Mouse (Mus musculus) G1E-ER4 (cell line): ENCODE measurements around the gene Abcg4. TPM values are rescaled to one million over a fixed set of nuclear protein-coding genes. Genes with fewer than 3 reads are reported as not detected.

Source experiments
- GATA1 ChIP-seq: IDR thresholded peaks from one replicate; pipeline ENCODE4 v1.8.0; 2012; ENCODE audit warnings: low read length, inconsistent platforms
- polyA plus RNA-seq: library from polyadenylated mRNA; stranded (reverse); fragments of >175 nt; gene quantifications from 2 replicates; pipeline ENCODE4 v1.2.3, GENCODE M21; 2012

Gene Abcg4
- polyA plus RNA-seq, 1 experiment, result 15.6 TPM

DNA sequence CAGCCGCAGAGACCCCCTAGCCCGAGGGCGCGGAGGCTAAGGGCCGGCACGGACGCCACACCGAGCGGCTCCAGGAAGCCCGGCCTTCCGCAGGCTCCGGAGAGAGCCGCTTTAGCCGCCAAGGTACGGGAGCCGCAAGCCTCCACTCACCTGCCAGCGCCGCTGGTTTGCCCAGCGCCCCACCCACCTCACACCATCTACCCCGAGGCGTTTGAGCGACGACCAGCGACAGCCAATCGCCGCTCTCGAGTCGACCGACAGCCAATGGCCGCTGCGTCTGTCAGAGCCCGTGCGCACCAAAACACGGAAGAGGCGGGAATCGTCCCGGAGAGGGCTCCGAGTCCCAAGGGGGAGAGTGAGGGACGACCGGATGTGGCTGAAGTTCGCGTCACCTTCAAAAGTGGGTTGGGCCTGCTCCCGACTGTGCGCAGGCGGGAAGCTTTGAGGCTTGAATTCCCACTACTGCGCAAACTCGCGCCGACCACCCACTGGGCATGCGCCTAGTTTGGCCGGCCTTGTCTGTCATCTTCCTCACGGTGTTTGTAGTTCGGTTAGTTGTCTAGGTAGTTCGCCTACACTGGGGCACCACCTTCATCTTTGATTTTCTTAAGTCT is 17.2 kb upstream of the Abcg4 start, which contains the start of gene Hinfp:
Hinfp (minus strand) TSS at position 206 of the 614 bp plus-strand sequence.
- TF ChIP-seq GATA1, result no peak

DNA sequence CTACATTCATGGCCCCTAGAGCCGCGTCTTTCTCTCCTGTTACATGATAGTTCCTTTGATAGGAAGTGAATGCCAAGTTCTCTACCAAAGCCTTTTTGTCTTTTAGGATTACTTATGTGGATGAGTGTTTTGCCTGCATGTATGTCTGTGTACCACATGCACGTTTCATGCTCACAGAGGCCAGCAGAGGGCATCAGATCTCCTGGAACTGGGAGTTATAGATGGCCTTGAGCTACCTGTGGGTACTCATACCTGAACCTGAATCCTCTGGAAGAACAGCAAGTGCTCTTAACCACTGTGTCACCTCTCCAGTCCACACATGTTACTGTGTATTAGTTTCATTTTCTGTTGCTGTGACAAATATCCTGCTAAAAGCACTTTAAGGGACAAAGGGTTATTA is 4.1 kb upstream of the Abcg4 start:
- TF ChIP-seq GATA1, result no peak

DNA sequence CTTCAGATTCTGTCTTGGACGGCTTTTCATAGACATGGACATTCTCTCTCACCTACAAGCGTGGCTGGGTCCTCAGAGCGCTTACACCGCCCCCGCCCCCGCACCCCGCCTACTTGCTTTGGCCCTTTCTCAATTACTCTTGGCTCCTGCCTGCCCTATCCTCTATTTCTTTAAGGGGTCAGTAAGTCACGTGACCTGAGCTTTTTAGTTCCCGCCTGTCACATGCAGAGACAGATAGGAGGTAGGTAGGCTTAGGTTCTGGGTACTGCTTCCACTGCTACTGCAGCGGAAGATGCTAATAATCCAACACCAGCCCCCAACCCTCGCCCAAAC is 510 bp upstream of the Abcg4 start:
- TF ChIP-seq GATA1, result no peak

DNA sequence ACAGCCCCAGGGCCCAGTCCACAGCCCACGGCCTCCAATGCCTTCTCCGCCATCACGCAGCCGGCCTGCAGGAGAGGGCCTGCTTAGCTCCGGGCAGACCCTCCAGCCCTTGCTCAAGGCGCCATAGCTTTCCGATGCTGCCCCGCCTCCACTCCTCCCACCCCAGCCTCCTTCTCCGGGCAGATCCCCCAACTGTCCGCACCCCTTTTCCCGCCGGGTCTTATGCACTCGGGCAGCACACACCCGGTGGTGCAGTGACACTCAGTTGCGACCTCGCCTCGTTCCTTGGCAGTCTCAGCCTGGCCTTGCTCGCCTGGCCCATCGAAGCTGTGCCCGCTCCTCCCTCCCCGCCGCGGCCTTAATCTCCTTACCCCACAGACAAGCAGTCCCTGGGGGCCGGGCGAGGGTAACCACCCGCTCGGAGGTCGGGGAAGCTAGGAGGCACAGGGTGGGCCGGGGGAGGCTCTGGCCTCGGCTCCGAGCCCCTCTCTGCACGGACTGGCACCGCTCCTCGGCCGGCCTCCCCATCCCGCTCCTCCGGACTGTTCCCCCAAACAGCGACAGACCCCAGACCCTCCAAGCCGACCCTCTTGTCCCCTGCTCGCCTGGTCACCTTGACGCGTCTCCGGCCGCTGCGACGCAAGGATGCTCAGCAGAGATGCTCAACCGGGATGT is 877 bp downstream of the Abcg4 start:
- no peak for TF ChIP-seq GATA1

DNA sequence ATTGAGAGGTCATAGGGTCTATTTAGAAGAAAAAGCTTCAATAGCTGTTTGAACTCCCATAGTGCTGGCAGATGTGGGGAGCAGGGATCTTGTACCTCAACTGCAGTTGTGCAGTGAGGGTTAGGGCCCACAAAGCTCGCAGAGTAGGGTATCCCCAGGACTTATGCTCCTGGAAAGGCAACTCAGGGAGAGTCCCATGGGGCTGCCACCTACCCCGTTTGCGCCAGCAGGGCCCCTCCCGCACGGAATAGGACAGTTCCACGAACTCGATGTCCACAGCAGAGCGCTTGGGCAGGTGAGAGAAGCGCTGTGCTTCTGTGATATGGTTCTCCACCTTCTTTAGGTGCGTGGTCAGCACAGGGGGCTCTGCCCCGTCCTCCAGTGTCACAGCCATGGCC is 1.4 kb downstream of the Abcg4 start:
- TF ChIP-seq GATA1, result no peak

DNA sequence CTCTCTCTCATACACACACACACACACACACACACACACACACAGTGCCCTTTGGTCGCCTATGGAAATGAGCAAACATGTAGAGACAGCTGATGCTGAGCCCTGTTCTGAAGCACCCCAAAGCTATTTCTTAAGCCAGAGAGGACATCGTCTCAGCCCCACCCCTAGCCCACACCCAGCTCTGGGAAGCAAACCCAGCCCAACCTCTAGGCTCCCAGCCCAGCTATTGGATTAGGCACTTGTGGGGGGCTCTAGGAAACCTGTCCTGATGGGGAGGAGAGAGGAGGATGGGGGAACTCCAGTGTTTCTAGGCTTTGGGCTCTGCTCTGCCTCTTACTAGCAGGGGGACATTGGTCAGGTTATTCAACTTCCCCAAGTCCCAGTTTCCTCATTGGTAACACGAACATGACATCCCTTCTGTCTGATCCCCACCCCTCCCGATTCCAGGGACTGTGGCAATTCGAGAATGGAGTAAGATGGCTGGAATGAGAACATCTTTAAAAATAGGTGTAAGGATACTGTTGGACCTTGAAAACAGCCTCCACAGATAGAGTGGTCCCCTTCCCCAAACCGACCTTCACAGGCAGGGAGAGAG is 2.1 kb downstream of the Abcg4 start:
- no peak for TF ChIP-seq GATA1

DNA sequence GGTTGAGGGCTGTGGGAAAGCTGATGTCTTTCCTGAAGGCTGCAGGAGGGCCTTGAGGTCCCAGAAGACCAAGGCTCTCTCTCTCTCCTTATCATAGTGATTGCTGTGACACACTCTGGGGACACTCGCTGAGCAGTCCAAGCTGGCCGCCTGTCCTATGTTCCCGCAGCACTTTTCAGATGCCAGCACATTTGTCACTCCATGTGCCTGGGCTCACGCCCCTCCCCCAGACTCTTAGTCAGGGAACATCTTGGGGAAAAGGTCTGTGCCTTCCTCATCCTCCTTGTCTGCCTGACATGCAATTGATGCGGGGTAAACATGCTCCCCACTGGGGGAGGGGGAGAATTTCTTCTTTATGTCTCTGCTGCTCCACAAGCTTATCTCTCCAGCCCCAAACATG is 5.2 kb downstream of the Abcg4 start:
- no peak for TF ChIP-seq GATA1

DNA sequence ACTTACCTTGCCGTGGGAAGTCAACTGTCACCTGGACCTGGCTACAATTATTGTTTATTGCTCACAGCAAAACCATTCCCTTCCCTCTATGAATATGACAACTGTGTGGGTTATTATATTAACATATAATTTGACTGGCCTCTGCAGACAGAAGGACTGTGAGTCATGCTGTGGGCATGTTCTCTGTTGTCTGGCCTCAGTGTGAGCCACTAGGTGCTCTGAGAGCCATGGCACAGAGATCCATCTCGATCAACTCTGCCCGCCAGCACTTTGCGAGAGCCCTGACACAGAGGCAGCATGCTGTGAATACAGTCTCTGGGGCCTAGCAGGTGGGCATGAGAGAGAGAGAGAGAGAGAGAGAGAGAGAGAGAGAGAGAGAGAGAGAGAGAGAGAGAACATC is 18.4 kb downstream of the Abcg4 start:
- TF ChIP-seq GATA1, result no peak

DNA sequence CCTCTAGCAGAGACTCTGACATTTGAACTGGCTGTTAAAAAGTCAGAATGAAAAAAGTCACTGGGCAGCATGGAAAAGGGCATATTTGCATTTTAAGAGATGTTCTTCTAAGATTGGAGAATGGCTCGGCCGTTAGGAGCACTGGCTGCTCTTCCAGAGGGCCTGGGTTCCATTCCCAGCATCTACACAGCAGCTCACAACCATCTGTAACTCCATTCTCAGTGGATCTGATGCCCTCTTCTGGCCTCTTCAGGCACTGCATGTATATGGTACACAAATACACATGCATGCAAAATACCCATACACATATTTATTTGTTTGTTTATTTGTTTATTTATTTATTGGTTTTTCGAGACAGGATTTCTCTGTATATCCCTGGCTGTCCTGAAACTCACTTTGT is 19.3 kb downstream of the Abcg4 start:
- no peak for TF ChIP-seq GATA1

DNA sequence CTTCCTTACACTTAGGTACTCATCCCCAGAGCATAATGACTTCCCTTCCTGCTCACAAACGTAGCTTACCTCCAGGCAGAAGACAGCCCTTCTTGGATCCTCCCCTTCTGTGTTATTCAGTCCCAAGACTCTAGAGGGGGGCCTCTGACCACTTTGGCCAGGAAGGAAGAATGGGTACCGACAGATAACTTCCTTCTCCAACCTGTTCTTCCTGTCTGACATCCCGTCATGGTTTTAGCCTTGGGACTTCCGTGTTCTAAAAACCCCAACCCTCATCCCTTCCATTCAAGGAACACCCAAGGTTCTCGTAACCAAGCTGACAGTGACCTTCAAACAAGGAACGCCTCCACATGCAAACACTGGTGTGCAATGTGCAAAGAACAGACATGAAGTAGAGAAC is 20.0 kb downstream of the Abcg4 start, which contains the start of gene Nlrx1:
Nlrx1 (minus strand) TSS at position 168 of the 400 bp plus-strand sequence.
- TF ChIP-seq GATA1, result no peak

DNA sequence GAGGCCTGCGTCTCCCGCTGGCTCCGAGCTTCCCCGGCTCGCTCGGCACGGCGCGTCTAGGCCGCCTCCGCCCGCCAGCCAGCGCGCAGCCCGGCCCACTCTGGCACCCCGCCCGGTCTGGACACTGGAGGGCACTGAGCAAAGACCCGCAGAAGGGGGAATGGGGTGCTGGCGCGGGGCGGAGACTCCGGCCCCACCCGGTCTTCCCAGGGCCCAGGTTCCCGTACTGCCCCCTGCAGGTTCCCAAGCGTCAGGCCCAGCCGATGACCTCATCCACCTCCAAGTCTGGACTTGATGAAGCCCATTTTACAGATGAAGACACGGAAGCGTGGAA is 20.4 kb downstream of the Abcg4 start:
- TF ChIP-seq GATA1, result no peak

DNA sequence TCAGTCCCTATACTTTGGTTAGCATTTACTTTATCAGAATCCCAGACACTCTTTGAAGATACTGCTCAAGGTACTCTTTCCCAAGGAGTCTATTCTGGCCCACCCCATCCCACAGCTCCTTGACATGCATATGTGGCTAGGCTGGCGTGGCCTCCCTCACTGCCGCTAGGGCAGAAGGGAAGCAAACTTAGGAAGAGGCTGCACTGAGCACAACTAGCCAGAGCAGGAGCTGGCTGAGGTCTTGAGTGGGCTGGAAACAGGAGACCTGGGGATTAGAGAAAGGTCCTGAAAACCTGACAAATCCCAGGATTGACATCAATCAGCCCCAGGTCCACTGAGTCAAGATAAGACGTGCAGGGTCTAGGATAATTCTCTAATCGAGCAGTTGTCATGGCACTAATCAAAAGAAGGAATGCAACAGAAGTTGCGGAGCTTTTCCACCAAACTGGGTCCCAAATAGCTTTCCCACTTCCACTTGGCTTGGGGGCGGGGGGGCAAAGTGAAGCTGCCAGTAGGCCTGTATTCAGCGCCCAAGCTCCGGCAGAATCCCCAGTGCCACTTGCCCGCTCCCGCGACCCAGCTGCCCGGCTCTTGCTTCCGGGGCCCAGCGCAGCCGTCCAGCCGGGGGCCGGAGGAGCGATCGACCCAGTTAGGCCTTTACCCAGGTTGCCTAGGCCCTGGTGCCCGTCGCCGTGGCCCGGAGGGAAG is 20.9 kb downstream of the Abcg4 start:
- no peak for TF ChIP-seq GATA1

DNA sequence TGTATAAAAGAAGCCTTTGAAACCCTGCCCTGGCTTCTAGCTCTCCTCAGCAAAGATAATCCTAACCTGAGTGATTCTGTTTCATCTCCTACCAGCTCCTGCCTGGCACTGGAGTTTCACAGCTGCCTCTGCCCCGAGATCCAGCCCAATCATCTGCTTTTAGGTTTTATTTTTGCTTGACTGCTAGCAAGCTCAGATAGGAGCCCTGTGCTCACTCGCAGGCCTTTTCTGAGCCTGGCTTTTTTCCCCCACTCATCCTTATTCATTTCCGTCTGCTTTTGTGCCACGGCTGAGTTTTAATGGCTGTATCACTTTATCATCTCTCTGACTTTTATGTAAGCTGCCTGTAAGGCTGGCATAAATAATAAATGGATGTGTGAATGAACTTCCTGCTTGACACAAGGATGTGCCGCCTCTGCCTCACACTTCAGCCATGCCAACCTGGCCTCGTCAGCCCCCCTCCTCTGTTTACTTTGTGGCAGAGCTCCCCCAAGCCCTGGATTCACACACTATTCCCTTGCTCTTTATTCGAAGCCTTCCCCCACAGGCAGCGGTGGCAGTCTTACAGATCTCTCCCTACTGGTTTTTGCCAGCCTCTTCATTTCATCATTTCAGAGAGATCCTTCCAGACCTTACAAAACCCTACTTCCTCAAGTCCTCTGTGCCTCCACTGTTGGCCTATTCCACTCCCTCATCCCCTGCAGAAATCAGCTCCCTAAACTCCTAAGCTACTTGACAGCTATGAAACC is 21.8 kb downstream of the Abcg4 start:
- TF ChIP-seq GATA1, result no peak

DNA sequence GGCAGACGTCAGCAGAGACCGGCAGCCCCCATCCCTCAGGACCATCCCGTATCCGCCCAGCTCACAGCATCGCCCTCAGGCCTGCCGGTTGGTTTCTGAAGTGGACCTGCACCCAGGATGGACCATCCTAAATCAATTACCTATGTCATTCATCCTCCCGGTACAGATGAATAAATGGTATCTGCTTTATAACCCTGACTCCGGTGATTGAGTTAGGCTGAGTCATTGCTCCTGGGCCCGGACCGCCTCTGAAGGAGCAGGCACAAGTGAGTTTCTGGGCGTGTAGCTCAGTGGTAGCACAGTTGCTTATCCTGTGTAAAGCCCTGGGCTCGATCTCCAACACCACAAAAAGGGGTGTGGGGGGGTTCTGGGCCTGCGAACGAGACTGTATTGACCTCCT is 27.0 kb downstream of the Abcg4 start:
- TF ChIP-seq GATA1, result no peak

DNA sequence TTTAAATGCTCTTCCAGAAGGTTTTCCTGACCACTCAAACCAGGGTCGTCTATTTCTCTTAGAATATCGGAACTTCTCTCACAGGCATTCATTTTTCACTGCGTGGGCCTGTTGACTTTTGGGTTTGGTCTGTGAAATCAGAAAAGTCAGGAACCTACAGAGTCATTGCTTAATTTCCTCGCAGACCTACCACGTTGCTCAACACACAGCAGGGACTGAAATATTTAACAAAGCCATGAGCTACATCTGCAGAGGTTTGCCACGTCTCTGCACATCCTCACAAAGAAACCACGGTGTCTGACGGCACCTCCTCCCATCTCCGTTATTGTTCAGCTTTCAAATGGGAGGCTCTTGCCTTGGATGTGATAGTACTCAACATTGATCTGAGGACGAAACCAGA is 29.4 kb downstream of the Abcg4 start:
- TF ChIP-seq GATA1, result no peak

DNA sequence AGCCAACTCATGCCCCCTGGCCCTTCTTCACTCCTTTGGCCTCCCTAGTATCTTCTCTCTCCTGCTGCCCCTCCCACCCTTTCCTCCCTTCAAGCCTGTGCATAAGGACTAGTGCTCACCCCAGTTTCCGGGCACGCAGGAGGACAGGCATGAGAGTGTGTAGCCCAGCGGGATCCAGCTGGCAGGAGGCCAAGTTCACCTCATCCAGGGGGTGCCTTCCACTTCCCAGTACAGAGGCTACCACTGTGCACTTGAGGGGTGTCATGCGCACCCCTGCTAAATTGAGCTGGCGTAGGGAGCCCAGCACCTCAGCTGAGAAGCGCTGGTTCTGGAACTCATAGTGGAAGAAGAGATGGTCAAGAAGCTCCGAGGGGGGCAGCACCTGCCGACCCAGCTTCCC is 32.2 kb downstream of the Abcg4 start:
- no peak for TF ChIP-seq GATA1

DNA sequence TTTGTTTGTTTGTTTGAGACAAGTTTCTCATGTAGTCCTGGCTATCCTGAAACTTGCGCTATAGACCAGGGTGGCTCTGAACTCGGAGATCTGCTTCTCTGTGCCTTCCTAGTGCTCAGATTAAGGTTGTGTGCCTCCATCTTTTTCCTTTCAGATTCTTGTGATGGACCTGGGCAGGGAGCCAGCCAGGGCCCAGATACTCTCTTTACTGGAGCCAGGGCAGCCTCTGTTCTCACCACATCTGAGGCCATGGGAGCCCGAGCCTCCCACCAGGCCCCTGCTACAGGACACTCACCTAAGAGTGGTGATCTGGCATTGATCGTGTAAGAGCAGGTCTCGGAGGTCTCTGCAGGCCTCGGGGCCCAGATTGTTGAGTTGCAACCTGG is 33.3 kb downstream of the Abcg4 start:
- no peak for TF ChIP-seq GATA1
